Mouse (Mus musculus) layer of hippocampus, adult 18-20 months (tissue): ENCODE data around the gene Rspry1. TPM values are rescaled to one million over a fixed set of nuclear protein-coding genes. Genes with fewer than 3 reads are reported as not detected.

Experiments used
- DNase-seq, 2 experiments: peaks; one replicate each; pipeline ENCODE4 v3.0.0; 2022; ENCODE audit warnings: low spot score in 2 of 2
- total RNA-seq, 2 experiments: library from RNA; stranded (reverse); gene quantifications; 2 replicates each; pipeline ENCODE4 v1.2.3; 2021

Gene Rspry1
- total RNA-seq, 2 experiments from 2014 or later: 25.1 to 26.4 TPM

DNA sequence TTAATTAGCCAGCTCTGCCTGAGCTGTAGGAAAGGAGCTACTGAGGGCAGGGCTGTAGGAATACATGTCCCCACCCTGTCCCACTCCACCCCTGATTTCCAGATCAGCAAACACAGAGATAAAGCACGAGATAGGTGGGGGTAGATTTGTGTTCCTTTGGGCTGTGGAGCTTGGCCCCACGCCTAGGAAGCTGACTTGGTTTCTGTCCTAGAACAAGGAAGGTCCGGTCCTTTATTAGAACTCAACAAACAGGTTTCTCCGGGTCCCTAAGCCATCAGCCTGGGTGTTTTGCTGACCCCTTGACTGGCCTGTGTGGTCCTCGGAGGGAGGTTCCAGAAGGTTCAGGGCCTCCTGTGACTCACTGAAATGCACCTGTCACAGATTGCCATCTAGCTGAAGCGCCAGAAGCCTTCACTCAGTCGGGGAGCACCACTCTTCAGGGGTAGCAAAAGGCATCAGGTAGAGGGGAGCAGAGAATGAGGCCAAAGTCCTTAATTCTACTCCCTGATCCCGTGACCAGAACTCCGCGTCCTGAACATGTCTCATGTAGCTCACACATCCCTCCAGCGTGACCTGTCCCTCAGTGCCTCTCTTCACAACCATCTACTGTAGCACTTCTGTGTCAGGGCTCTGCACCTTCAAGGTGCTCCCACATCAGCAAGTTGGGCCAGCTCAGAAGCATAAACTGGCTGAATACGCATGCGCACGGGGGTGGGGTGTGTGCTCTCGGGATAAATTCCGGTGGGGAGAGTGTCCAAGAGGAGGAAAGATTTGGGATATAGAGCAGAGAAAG, 81.2 kb downstream of the Rspry1 start:
- no peak for DNase-seq

- DNase-seq: no peak
Observed at GRCm38 (mm10) chr8:94684287-94684686, 82.5 kb downstream of the Rspry1 start.

- DNase-seq: no peak
Observed at GRCm38 (mm10) chr8:94685953-94686352, 84.2 kb downstream of the Rspry1 start.

DNA sequence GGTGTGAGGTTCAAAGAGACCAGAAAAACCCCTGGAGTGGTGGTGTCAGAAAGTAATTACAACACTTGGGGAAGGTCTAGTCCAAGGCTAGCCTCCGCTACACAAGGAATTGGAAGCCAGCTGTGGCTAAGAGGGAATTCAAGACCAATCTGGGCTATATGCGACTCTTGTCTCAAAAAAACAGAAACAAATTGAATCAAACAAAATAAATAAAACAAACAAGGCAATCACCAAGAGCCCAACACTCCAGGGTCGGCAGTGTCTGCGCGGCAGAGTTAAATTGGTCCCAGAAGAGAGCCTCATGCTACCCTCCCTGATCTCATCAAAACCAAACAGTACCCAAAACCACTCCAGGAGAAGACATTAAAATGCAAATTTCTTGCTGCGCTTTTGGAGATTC, 93.0 kb downstream of the Rspry1 start:
- no peak for DNase-seq

DNA sequence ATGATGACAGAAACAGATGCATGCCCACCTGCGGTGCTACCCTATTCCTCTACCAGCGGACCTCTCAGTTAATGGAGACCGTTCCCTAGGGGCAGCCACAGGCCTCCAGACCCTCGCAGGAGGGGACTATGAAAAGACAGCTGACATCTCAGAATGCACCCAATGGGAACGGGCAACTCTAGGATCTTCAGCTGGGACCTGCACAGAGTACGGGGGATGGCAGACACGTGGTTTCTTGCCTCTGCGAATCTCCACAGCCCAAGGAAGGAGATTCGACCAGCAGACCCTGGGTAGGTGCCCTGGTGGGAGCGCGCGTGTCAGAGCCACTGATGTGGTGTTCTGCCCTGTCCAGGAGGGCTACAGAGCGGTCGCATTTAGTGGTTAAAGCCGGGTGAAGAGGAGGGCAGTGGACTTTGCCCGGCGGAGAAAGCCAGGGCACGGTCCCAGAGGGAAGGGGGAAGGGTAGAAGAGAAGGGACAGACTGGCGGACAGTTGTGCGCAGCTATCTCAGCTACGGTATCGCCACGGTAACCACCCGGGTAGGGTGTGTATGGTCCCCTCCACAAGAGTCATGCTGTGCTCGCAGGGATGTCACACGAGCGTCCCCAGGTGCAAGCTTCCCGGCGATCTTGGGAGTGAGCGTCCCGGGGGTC, 93.7 kb downstream of the Rspry1 start:
- DNase-seq: no peak

DNA sequence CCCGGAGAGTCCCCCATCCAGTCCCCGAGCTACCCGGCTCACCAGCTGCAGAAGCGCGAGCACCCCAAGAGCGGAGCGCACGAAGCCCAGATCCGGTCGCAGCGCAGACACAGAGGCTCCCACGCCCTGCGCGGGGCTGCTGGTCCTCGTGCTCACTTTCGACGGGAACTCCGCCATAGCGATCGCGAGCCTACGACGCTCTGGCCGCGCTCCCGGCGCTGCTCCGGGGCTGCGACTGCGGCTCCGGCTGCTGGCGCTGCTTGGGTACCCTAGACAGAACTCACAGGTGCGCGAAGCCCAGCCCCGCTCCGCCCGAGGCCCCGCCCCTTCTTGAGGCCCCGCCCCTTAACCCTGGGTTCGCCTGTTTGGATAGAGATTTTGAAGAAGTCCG, 94.3 kb downstream of the Rspry1 start, which contains the start of gene Pllp:
Pllp (minus strand) TSS at position 285 of the 391 bp plus-strand sequence.
- peak; percentile 33 to 57 for DNase-seq

DNA sequence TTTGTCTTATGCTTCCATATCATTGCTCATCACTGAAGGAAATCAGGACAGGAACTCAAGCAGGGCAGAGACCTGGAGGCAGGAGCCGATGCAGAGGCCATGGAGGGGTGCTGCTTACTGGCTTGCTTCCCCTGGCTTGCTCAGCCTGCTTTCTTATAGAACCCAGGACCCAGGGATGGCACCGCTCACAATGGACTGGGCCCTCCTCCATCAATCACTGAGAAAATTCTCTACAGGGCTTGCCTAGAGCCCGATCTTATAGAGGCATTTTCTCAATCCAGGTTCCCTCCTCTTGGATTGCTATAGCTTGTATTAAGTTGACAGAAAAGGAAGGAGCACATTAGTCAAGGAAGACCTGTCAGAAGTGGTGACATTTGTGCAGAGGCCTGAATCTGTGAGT, 94.8 kb downstream of the Rspry1 start:
- no peak for DNase-seq

- DNase-seq: no peak
Observed at GRCm38 (mm10) chr8:94697956-94698355, 96.2 kb downstream of the Rspry1 start.

DNA sequence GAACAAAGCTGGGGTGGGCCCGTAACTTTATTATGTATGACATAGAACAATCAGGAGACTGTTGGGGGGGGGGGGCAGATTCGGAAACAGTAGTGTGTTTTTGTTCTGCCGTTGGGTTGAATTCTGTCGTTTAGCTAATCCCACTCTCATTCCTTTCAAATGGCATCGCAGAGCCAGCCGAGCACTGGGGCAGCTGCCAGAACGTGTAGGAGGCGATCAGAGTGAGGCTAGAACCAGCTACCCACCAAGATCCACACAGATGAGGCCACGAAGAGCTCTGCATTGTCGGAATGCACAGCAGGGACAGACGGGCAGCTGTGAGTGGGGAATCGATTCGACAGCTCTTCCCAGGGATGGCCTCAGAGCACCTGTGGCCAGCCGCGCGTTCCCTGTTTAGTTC, 97.6 kb downstream of the Rspry1 start:
- peak; percentile 43 to 74 for DNase-seq

- no peak for DNase-seq
Observed at GRCm38 (mm10) chr8:94700421-94700935, 98.7 kb downstream of the Rspry1 start.

- DNase-seq: no peak
Observed at GRCm38 (mm10) chr8:94702156-94702555, 100.4 kb downstream of the Rspry1 start.

DNA sequence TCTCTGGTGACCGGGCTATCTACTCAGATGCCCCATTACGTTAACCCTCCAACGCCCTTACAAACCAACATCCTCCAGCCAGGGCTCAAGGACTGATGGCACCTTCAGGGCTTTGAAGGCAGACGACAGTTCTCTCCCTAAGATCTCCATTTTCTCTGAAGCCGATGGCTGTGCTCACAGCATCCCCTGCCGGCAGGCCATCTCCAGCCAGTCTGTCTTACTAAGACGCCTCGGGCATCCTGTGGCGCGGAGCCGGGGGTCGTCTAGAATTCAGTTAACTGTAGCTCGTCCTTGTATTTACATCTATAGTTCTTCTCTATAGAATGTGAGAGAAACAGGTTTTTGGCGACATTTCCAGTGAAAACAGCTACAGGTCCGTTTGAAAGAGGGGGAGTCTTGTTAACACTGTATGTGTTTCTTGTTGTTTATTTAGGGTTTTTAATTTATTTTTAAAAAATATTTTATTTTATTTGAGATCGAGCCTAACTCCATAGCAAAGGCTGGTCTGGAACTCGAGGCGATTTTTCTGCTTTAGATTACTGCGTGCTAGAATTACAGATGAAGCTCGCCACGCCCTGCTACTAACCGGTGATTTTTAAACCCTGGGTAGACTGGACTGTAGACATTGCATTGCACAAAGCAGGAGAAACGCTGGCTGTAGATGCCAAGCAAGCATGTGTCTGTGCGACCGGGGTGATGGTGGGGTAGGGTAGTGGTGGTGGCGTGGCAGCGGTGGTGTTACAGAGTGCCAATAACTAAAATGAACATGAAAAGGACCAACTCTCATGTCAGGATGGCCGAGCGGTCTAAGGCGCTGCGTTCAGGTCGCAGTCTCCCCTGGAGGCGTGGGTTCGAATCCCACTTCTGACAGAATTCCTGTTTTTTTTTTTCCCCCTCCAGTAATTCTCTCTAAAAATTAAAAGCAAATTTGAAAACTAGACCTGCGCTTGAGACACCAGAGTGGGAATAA, 101.4 kb downstream of the Rspry1 start:
- DNase-seq: peak; percentile 77 to 91

DNA sequence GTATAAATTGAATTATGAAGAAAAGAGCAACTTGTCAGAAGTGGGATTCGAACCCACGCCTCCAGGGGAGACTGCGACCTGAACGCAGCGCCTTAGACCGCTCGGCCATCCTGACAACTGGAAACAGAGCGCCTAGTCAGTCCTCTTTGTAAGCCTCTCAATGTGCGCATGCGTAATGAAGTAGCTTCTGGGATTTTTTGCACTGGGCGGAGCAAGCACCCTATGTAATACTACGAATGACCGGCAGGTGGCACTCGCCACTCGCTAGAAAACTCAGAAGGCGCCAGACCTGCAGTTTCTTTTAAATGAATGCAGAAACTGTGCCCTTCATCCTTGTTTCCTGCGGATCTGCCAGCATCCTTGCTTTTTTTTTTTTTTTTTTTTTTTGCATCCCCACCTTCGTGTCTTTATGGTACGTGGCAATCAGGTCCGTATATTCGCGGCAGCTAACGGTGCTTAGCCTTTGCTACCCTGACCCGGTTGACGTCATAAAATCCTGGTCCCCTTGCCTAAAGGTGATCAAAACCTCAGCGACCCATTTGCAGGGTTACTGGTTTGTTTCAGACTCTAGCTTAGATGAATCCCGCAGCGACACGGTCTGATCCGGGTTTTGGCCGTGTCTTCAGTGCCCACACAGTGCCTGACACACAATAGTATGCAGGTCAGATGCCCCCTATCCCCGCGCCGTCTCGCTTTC, 102.4 kb downstream of the Rspry1 start:
- DNase-seq: peak; percentile 99 to 100

GRCm38 (mm10) chr8:94704669-94704984, 102.9 kb downstream of the Rspry1 start:
- no peak for DNase-seq

GRCm38 (mm10) chr8:94705581-94706245, 104.0 kb downstream of the Rspry1 start:
- no peak for DNase-seq

GRCm38 (mm10) chr8:94706732-94707395, 105.1 kb downstream of the Rspry1 start:
- DNase-seq: no peak
